Mouse (Mus musculus): ENCODE data around the gene Adam23. TPM values are rescaled to one million over a fixed set of nuclear protein-coding genes. Genes with fewer than 3 reads are reported as not detected.

The Adam23 gene
- polyA plus RNA-seq, 1 experiment: 29.4 TPM

DNA sequence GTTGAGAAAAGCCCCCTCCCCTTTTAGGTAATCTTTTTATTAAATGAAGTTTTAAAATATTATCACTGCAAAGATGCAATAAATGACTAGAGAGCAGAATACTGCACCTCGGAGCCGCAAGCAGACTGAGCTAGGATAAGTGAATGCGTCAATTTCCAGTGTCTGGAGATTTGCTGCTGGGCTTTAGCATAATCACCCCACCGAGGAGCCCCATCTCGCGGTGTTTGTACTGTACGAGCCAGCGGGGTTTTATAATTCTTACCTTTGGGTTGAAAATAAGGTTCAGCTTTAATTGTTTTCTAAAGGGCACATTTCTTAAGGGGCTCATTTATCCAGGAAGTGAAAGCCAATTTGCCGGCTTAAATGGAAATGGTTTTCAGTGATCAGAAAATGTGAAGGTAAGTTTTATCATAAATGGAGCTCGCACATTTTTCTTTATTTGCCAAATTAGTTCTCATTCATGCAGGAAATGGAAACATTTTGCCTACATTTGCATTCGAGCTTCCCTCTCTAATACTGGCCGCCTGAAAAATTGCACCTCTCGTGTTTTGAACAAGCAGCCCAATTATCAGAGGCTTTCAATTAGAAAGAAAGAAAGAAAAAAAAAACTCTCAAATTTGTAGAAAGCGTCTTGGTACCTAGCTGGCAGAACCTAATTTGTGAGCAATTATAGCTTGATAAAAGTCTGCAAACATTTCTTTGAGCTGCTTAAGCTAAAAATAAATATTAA is 94.4 kb downstream of the Adam23 start:
- peak; percentile 85 for DNase-seq (ENCODE audit: low read depth)
- TF ChIP-seq CTCF (IDR thresholded peaks at IDR 0.05; ENCODE audit: borderline replicate concordance, extremely low read depth, insufficient read depth, insufficient read length) (no peak), POLR2A (IDR thresholded peaks at IDR 0.05; ENCODE audit: borderline replicate concordance, extremely low read depth, insufficient read depth, insufficient read length, poor library complexity, severe bottlenecking) (no peak)

DNA sequence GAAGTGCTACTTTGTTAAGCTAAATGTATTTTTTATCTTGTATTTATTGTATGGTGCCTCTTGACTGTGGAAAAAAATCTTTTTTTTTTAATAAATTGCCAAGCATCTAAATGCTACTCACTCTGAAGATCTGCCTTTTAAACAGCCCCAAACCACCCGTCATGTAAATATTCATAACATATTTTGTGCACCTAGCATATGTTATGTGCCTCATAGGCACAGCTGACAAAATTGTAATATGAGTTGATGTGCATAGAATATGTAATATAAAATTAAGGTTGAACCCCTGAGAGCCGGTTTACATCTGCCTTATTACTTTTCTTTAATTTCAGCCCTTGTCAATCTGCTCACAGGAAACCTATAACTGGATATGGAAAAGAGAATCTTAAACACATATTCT is 98.4 kb downstream of the Adam23 start:
- DNase-seq (ENCODE audit: low read depth): peak; percentile 44
- TF ChIP-seq POLR2A (IDR thresholded peaks at IDR 0.05; ENCODE audit: borderline replicate concordance, extremely low read depth, insufficient read depth, insufficient read length, poor library complexity, severe bottlenecking) (no peak), CTCF (IDR thresholded peaks at IDR 0.05; ENCODE audit: borderline replicate concordance, extremely low read depth, insufficient read depth, insufficient read length) (no peak)

- no peak for TF ChIP-seq POLR2A (IDR thresholded peaks at IDR 0.05; ENCODE audit: borderline replicate concordance, extremely low read depth, insufficient read depth, insufficient read length, poor library complexity, severe bottlenecking)
- no peak for DNase-seq (ENCODE audit: low read depth)
Observed at GRCm38 (mm10) chr1:63553039-63553438, 107.3 kb downstream of the Adam23 start.

GRCm38 (mm10) chr1:63561772-63562520 is 116.3 kb downstream of the Adam23 start:
- TF ChIP-seq POLR2A (IDR thresholded peaks at IDR 0.05; ENCODE audit: borderline replicate concordance, extremely low read depth, insufficient read depth, insufficient read length, poor library complexity, severe bottlenecking) (no peak), CTCF (IDR thresholded peaks at IDR 0.05; ENCODE audit: borderline replicate concordance, extremely low read depth, insufficient read depth, insufficient read length) (no peak)
- no peak for DNase-seq (ENCODE audit: low read depth)

GRCm38 (mm10) chr1:63563928-63564327 is 118.2 kb downstream of the Adam23 start:
- no peak for TF ChIP-seq POLR2A (IDR thresholded peaks at IDR 0.05; ENCODE audit: borderline replicate concordance, extremely low read depth, insufficient read depth, insufficient read length, poor library complexity, severe bottlenecking)
- no peak for TF ChIP-seq CTCF (IDR thresholded peaks at IDR 0.05; ENCODE audit: borderline replicate concordance, extremely low read depth, insufficient read depth, insufficient read length)
- DNase-seq (ENCODE audit: low read depth): no peak

GRCm38 (mm10) chr1:63566501-63566900 is 120.8 kb downstream of the Adam23 start:
- peak; percentile 36 for DNase-seq (ENCODE audit: low read depth)
- TF ChIP-seq POLR2A (IDR thresholded peaks at IDR 0.05; ENCODE audit: borderline replicate concordance, extremely low read depth, insufficient read depth, insufficient read length, poor library complexity, severe bottlenecking) (no peak), CTCF (IDR thresholded peaks at IDR 0.05; ENCODE audit: borderline replicate concordance, extremely low read depth, insufficient read depth, insufficient read length) (no peak)

- no peak for DNase-seq (ENCODE audit: low read depth)
- TF ChIP-seq POLR2A (IDR thresholded peaks at IDR 0.05; ENCODE audit: borderline replicate concordance, extremely low read depth, insufficient read depth, insufficient read length, poor library complexity, severe bottlenecking) (no peak), CTCF (IDR thresholded peaks at IDR 0.05; ENCODE audit: borderline replicate concordance, extremely low read depth, insufficient read depth, insufficient read length) (no peak)
Observed at GRCm38 (mm10) chr1:63567031-63567430, 121.3 kb downstream of the Adam23 start.

DNA sequence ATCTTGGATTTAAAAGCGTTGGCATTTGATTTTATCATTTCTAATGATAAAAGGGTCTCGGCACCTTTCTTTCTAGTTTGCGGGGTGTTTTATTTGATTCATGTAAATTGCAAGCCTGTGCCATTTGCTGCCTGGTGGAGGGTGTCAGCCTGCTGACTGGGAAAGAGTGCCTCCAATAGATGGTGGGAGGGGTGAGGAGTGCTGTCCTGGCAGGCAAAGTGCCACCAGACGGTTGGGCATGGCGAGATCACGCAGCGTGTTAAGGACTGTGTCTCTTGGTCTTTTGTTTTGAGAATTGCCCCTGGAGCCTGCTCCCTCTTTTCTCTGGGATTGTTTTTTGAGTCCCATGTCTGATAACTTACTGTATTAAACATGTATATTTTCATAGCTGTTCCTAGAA is 126.5 kb downstream of the Adam23 start:
- TF ChIP-seq CTCF (IDR thresholded peaks at IDR 0.05; ENCODE audit: borderline replicate concordance, extremely low read depth, insufficient read depth, insufficient read length): no peak
- TF ChIP-seq POLR2A (IDR thresholded peaks at IDR 0.05; ENCODE audit: borderline replicate concordance, extremely low read depth, insufficient read depth, insufficient read length, poor library complexity, severe bottlenecking): no peak
- peak; percentile 83 for DNase-seq (ENCODE audit: low read depth)

DNA sequence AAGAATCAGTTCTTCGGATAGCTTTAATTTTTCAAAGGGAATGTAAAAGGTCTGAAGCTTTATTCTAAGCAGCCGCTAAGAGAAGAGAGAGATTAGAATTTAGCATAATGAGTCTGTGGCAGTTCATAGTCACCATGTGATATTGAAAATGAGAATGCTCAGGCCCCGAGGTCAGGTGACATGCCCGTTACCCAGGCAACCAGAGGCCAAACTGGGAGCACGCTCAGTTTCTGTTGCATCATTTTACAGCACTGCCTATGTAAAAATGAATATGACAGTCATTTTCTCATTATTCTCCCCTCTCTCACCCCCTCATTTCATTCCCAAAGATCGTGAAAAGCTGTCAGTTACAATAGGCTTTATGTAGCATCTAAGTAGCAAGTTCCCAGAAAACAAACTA is 127.7 kb downstream of the Adam23 start:
- TF ChIP-seq POLR2A (IDR thresholded peaks at IDR 0.05; ENCODE audit: borderline replicate concordance, extremely low read depth, insufficient read depth, insufficient read length, poor library complexity, severe bottlenecking): no peak
- no peak for TF ChIP-seq CTCF (IDR thresholded peaks at IDR 0.05; ENCODE audit: borderline replicate concordance, extremely low read depth, insufficient read depth, insufficient read length)
- peak; percentile 89 for DNase-seq (ENCODE audit: low read depth)

GRCm38 (mm10) chr1:63573864-63574611 is 128.3 kb downstream of the Adam23 start:
- TF ChIP-seq CTCF (IDR thresholded peaks at IDR 0.05; ENCODE audit: borderline replicate concordance, extremely low read depth, insufficient read depth, insufficient read length) (no peak), POLR2A (IDR thresholded peaks at IDR 0.05; ENCODE audit: borderline replicate concordance, extremely low read depth, insufficient read depth, insufficient read length, poor library complexity, severe bottlenecking) (no peak)
- peak; percentile 57 for DNase-seq (ENCODE audit: low read depth)

DNA sequence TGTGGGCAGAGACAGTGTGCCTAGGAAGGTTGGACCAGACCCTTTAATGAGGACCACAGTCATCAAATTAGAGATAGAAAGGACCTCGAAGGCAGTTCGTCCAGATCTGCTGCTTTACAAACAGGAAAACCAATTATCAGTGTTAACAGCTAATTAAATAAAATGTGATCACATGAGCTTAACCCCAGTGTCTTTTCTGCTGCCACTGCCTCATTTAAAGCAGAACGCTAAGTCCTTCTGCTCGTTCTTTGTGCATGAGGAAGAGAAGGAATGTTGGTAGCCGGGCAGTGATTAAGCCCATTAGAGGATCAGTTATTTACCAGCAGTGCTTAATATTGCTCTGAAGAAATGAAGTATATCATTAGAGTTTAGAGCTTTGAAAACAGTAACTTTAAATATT is 131.1 kb downstream of the Adam23 start:
- DNase-seq (ENCODE audit: low read depth): peak; percentile 72
- no peak for TF ChIP-seq CTCF (IDR thresholded peaks at IDR 0.05; ENCODE audit: borderline replicate concordance, extremely low read depth, insufficient read depth, insufficient read length)
- TF ChIP-seq POLR2A (IDR thresholded peaks at IDR 0.05; ENCODE audit: borderline replicate concordance, extremely low read depth, insufficient read depth, insufficient read length, poor library complexity, severe bottlenecking): no peak

All from brain, embryonic 14.5 days (tissue).